Mouse (Mus musculus): Measurements from ENCODE around the gene Chst1.

DNA sequence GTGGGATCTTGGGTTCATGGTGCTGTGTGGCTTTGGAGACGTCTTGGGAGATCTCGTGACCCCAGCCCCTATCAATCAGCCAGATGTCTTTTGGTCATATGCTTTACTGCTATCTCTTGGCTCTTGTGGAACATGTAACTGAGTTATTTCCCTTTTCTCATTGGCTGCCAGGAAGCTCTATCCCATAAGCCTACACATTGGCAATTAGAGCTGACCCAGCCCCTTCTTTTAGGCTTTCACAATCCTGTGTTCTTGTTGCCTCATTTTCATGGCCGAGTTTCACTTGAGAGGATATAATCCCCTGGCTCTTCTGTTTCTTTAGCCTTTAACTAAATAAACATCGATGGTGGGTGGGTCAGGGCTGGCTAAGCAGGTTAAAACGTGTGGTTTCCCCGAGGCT lies 7.6 kb downstream of the Chst1 start:
- TF ChIP-seq CTCF (IDR thresholded peaks at IDR 0.05; ENCODE audit: control insufficient read depth, insufficient read depth, low read length): no peak
- TF ChIP-seq POLR2A (IDR thresholded peaks at IDR 0.05; ENCODE audit: borderline replicate concordance, control insufficient read depth, low read depth, low read length): no peak

Measured in bone marrow, adult 2 months (tissue).